Mouse (Mus musculus) G1E (cell line): ENCODE results near the gene Eps8.

Experiments used
- CTCF ChIP-seq: IDR thresholded peaks from 2 replicates; pipeline ENCODE4 v1.5.1; 2012; ENCODE audit warnings: low read depth, low read length, inconsistent platforms, mixed read lengths
- TAL1 ChIP-seq: conservative IDR thresholded peaks from 2 replicates; pipeline ENCODE4 v1.6.1; 2012; ENCODE audit warnings: low read depth, low read length, inconsistent platforms, mixed read lengths

GRCm38 (mm10) chr6:137648110-137649067 is 6.3 kb downstream of the Eps8 start:
- TF ChIP-seq CTCF, result no peak
- no peak for TF ChIP-seq TAL1
